Mouse (Mus musculus) spleen, adult 2 months (tissue): ENCODE data around the gene Gcgr.

Source experiments
- CTCF ChIP-seq: fragments of 200-500 bp; IDR thresholded peaks from 2 replicates; pipeline ENCODE4 v1.5.1; 2011; ENCODE audit warnings: mild to moderate bottlenecking, inconsistent platforms; ENCODE audit not compliant: insufficient read depth, insufficient read length, insufficient replicate concordance; ENCODE audit errors: extremely low read depth
- POLR2A ChIP-seq: fragments of 200-500 bp; IDR thresholded peaks from 2 replicates; pipeline ENCODE4 v1.6.1; 2011; ENCODE audit warnings: low read depth, low read length, inconsistent platforms

GRCm38 (mm10) chr11:120545964-120546363 is 15.5 kb downstream of the Gcgr start:
- TF ChIP-seq POLR2A: no peak
- no peak for TF ChIP-seq CTCF
